Mouse (Mus musculus) ES-Bruce4 (cell line): Measurements from ENCODE around the gene Tsc1.

ENCODE experiments used
- CTCF ChIP-seq: IDR thresholded peaks from one replicate; pipeline ENCODE4 v1.8.1; 2011; ENCODE audit warnings: low read depth, low read length
- EP300 ChIP-seq: IDR thresholded peaks from 2 replicates; pipeline ENCODE4 v1.6.1; 2011; ENCODE audit warnings: low read depth, low read length; ENCODE audit not compliant: insufficient read depth
- POLR2A ChIP-seq: IDR thresholded peaks from one replicate; pipeline ENCODE4 v1.8.1; 2011; ENCODE audit warnings: low read length; ENCODE audit not compliant: insufficient read depth

GRCm38 (mm10) chr2:28685895-28686294 lies 44.9 kb downstream of the Tsc1 start:
- TF ChIP-seq CTCF (no peak), POLR2A (no peak), EP300 (no peak)
